Mouse (Mus musculus) G1E (cell line): ENCODE measurements around the gene Klf11.

ENCODE experiments used
- CTCF ChIP-seq: IDR thresholded peaks from 2 replicates; pipeline ENCODE4 v1.5.1; 2012; ENCODE audit warnings: low read depth, low read length, inconsistent platforms, mixed read lengths
- GATA1 ChIP-seq: IDR thresholded peaks from 2 replicates; pipeline ENCODE4 v1.6.1; 2012; ENCODE audit warnings: borderline replicate concordance, low read length, inconsistent platforms, mixed read lengths
- TAL1 ChIP-seq: conservative IDR thresholded peaks from 2 replicates; pipeline ENCODE4 v1.6.1; 2012; ENCODE audit warnings: low read depth, low read length, inconsistent platforms, mixed read lengths

DNA sequence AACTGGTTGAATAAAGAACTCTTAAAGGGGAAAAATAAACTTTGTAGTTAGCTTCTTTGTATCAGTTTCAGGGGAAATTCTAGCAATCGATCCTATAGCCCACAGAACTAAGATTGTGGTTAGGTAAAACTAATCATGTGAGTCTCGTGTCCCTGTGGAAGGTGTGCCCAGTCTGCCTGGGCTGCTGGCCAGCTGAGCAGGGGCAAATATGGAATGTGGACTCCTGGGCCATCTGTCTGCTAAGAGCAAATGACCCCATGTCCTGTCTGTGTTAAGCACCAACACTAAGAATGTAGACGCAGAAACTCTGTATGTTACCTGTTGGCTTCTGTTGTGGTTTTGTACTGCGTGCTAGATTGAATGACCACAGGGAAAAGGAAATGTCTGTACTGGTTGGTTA is 10.0 kb downstream of the Klf11 start:
- TF ChIP-seq CTCF (no peak), TAL1 (no peak), GATA1 (no peak)
